Mouse (Mus musculus): ENCODE measurements at regions not wholly inside any gene's neighbourhood (a gene's known extent, or its start where the extent isn't known, plus 50 kb on each side); places are given as distances from the start of the nearest gene placed in this dataset.

GRCm38 (mm10) chr5:45121751-45122280, 322.3 kb upstream of the Ldb2 start:
- DNase-seq = no peak

DNA sequence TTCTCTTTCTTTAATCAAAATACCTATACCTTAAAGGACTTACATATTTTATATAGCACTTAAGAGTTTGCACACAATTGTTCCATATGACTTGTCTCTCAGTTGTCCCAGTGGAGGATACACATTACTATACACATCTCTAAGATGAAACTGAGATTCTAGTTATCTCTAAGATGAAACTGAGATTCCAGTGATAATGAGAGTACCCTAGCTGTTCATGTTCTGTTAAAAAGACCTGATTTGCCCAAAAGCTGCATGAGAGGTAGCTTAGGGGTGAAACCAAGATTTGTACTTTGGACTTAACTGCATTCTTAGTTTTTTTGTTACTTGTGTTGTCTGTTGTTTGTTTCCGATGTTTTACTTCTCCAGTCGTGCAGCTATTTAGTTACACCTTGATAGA, 320.3 kb upstream of the Ldb2 start:
- no peak for DNase-seq

- no peak for DNase-seq
These were observed 311.8 kb upstream of the Ldb2 start for GRCm38 (mm10) chr5:45111246-45111645.

- no peak for DNase-seq
These were observed 311.3 kb upstream of the Ldb2 start for GRCm38 (mm10) chr5:45110797-45111196.

DNA sequence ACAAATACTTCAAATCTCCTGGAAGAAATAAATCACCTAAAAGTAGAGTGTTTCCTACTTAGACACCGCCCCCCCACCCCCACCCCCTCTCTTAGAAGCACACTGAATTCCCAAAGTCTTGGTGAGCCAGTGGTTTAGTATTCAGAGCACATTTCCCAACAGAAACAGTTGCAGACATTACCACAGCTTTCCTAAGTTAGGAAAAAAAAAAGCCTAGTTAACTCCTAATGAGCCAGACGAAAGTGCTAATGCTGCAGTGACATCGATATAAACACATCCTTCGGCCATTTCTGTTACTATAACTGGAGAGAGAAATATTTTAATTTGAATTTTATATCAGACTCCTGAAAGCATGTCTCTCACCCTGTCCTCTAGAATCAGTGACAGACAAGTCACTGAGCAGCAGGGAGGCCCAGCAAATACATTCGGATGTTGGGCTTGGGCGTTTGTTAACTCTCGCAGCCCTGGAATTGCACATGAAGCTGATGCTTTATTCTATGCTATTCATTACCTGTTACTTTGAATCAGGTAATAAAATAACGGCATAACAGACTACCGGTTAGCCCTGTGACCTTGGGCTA, 305.8 kb upstream of the Ldb2 start:
- no peak for DNase-seq

GRCm38 (mm10) chr5:45103763-45104428, 304.4 kb upstream of the Ldb2 start:
- DNase-seq = no peak

DNA sequence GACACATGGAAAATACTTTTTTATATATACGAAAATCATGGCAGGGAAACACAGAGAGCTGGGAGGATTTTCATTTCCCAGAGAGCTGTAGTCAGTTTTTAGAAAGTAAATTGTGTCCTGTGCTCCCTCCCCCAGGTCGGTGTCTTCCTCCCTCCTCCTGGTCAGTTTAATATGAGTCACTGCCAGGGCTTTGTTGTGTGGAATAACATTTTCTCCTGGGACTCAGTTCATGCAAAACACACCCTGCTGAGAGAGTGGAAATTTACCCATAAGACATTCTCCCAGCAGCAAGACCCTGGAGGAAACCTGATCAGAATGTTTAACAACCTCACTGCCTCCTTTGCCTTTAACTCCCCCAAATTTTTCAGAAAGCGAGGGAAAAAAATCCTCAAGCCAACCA, 303.2 kb upstream of the Ldb2 start:
- no peak for DNase-seq

DNA sequence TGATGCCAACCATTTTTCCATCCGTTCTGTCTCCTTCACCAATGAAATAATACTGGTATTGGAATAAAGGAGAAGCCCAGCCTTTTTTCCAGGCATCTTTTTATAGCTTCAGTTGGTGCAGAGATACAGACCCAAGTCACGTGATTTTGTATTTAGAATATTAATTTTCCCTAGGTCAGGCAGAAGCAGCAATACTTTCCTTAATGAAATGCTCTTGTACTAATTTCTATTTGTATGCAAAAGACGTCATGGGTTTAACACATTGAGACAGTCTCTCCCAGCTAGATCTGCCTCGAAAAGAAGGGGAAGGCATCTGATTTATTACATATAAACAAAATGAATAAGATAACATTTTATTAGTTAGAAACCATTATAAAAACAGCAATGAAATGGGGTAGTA, 302.3 kb upstream of the Ldb2 start:
- no peak for DNase-seq

DNA sequence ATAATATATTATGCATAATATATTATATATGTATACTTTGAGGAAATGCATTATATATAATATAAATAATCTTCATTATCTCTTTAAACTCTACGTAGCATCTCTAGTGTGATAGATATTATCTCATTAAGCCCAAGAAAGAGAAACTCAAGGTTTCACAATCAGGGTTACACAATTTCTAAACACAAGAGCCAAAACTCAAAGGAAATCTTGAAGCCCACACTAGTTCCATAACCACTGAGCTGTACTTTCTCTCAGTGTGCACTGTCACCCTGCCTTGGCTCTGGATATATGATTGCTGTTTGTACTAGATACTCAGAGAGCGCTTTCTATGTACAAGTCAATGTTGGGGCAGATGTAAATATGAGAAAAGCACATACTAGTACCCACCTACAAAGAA, 299.6 kb upstream of the Ldb2 start:
- no peak for DNase-seq

GRCm38 (mm10) chr5:45097941-45098340, 298.5 kb upstream of the Ldb2 start:
- DNase-seq = no peak

GRCm38 (mm10) chr5:45084741-45085140, 285.3 kb upstream of the Ldb2 start:
- no peak for DNase-seq

DNA sequence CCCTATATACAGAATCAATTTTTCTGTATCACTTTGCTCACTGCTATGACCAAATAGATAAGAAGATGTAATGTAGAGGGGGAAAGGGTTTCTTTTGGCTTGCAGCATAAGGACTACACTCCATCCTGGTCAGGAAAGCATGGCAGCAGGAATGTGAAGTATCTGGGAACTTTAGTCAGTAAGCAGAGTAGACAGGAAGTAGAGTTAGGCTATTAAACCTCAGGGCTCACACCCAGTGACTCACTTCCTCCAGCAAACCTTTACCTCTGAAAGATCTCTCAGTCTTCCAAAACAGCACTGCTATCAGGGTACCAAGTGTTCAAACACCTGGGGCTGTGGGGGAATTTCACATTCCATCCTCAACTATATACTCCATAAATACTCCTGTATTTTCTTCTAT, 283.1 kb upstream of the Ldb2 start:
- DNase-seq = no peak

DNA sequence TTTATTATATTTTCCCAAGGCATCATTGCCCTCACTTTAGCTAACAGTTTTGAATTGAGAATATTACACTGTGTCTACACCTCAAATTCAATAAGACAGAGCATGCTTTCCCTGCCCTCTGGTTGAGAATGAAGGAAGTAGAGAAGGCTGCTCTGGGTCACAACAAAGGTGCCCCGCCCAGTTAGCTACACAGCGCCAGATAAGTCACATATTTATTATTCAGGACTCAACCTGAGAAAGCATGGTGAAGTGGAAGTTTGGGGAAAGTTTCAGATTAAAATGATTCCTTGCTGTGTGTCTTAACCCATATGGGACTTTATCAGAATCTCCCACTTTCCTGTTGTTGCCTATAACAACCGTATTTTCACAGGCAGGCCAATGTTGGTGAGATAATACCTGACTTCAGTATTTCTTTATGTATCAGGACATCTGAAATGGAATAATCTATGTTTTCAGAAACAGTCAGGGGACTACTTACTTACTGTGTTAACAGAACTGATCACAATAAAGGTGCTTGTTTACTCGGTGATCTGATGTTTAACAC, 276.9 kb upstream of the Ldb2 start:
- no peak for DNase-seq

DNA sequence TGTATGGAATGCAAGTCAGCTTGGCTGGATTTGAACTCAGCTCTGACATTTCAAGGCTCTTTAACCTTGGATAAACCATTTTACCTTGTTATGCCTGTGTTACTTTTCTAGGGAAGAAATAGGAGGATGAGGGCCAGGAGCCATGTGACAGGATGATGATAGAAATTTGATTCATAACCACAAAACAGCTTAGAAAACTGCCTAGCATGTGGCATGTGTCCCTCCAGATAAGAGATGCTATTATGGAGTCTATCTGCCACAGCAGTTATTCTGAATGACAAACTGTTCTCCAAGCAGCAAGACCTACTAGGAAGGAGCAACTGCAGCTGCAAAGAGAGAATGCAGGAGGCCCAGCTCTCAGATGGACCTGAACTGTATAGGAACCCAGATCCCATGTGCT, 275.7 kb upstream of the Ldb2 start:
- DNase-seq = no peak

DNA sequence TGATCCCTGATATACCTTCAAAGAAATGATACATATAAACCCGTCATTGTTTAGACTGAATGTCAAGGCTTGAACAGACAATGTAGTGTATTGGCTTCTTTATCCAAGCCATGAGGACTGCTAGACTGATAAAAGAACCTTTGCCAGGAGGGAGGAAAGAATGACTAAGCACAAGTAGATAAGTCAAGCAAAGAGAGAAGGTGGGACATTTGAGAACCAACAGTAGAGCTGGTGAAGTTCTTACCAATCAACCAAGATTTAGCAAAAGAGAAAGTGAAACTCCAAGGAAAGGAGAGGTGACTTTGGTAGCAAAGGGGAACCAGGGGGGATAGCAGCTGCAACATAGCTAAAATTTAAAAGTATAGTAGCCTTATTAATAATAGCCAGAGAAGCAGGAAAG, 273.0 kb upstream of the Ldb2 start:
- no peak for DNase-seq

DNA sequence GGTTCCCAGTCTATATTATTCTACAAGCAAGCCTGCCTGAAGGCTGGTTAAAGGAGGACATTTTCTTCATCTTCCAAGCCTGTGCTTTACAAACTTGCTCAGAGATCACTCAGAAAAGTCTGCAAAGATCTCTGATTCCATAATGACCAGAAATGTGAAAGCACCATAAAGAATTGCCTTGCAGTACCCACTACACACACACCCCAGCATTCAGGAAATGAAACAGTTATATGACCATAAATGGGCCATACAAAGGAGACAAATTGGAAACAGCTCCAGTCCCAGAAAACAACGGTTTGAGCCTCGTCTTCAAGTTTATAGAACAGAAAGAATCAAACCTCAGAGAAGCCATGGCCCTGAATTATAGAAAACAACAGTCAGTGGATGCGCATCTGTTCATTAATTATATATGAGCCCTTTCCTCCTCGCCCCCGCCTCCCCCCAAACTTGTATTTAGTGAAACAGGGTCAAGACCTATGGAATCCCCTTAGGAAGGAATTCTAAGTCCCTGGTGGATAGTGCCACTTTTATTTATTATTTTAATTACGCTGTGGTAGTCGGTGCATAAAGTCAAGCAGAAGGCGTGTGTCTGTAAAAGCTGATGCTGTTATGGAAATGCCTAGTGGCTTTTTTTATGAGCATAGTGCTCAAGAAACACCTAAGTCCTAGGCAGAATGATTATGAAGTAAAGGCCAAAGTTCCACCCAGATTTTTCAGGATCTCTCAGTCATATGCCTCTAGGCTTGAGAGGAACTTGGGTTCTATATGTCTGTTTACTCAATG, 266.6 kb upstream of the Ldb2 start:
- DNase-seq = peak; percentile 3

GRCm38 (mm10) chr5:45062567-45062966, 263.1 kb upstream of the Ldb2 start:
- DNase-seq = no peak

DNA sequence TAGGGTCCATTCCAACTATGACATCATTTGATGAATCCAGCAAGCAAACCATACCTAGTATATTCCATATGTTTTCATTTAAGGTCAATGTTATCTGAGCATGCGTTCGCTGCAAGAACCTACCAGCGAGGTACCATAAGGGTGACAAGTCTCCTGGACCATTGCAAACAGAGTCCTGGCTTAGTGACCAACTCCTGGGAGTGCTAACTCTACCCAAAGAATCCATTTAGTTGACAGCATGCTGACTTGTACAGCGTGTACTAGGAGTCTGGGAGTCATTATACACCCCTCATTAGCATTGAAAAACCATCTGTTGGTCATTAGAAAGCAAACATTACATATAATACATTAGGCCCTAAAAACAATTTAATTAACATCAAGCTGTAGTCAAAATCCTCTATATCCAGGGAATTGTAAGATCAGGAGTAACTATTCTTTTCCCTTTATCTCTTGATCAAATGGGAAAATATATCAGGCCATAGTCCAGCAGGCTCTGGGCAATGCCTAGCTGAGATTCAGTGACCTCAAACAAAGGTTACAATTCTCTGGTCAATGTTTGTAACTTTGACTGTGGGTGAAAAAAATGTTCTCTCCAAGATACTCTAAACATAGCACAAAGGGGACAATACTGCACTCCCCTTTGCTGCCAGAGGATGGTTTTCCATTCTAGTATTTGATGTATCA, 255.9 kb upstream of the Ldb2 start:
- no peak for DNase-seq

GRCm38 (mm10) chr5:45049410-45049809, 249.9 kb upstream of the Ldb2 start:
- no peak for DNase-seq

- no peak for DNase-seq
These were observed 243.4 kb upstream of the Ldb2 start for GRCm38 (mm10) chr5:45042914-45043313.

DNA sequence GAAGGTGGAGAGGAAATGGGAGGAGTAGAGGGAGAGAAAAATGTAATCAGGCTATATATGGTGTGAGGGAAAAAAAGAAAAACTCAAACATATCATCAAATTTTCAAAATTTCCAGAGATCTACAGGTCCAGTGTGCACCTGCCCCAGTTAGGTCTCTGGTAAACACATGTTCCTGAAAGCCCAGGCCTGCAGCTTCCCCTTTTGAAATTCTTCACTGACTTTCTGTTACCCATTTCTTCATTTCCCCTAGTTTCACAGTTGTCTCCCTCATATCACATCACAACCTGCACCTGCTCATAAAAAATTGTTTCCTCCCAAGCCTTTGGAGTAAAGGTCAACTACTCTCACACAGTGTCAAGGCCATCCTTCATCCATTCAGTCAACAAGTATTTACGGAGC, 236.9 kb upstream of the Ldb2 start:
- no peak for DNase-seq

- no peak for DNase-seq
These were observed 233.7 kb upstream of the Ldb2 start for GRCm38 (mm10) chr5:45033146-45033545.

DNA sequence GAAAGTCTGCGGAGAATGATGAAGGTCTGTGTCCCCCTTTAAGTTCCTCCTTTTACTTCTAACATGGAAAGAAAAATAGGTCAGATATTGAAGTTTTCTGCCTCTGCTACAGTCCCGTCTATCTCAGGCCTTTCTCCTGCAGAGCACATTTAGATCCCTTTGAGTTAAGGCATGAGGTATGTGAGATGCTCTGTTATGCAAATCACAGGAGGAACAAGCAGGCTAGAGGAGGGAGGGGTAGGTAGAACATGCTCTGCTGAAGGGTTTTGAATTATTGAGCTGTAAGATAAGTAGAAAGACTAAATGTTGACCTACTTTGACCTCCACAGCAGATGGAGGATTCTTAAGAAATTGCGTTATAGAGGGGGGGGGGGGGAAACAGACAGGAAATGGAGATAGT, 228.4 kb upstream of the Ldb2 start:
- no peak for DNase-seq

All from retina, postnatal 1 day (tissue).